Mouse (Mus musculus): ENCODE measurements around the gene Cyp2d11.

DNA sequence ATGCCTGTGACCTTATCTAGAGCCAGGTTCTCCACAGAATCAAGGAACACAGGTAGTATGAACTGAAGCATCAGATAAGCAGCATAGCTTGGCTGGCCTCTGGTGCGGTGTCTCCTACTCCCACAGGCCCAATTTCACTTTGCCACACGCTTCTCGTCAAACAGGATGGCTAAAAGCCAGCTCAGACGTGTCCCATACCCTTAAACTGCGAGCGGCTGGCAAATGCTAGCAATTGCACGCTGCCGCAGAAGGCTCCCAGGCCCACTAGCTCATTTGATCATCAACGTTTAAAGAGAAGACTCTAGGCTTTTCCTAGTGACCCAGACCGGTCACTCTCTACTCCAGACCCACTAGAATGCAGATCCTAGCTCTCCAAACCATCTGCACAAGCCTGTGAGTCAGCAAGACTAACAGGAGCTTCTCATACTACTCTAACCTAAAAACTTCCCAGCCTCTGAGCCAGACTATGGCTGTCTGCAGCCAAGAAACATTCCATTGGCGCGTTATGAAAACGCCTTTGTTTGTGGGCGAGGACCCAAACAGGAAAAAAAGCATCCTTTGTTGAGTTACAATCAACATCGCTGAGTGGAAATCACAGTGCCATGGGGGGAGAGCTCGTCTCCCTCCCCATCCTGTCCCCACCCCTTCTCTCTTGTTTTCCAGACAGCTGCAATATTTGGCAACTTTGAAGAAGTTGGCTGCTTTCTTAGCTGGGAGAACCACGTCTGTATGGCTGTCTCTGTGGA lies 17.3 kb downstream of the Cyp2d11 start:
- no peak for TF ChIP-seq CTCF (IDR thresholded peaks at IDR 0.05; ENCODE audit: control insufficient read depth, insufficient read depth, low read length)
- no peak for TF ChIP-seq POLR2A (IDR thresholded peaks at IDR 0.05; ENCODE audit: borderline replicate concordance, control insufficient read depth, low read depth, low read length)

Data from bone marrow, adult 2 months (tissue).